Mouse (Mus musculus) forebrain, embryonic 16.5 days (tissue): ENCODE measurements around the gene Fzd4. TPM values are rescaled to one million over a fixed set of nuclear protein-coding genes. Genes with fewer than 3 reads are reported as not detected.

Experiments used
- ATAC-seq: fragments of 200-750 bp; cut with Nextera tagmentation; 2 replicates; pipeline ENCODE4 v1.8.0; 2017; ENCODE audit warnings: mild to moderate bottlenecking, moderate library complexity
- H3K27ac ChIP-seq: fragments of 300-500 bp; sonication (generic); 2 replicates; pipeline ENCODE4 v1.5.1; 2014; ENCODE audit warnings: low read length, control low read depth
- H3K27me3 ChIP-seq: fragments of 300-500 bp; sonication (generic); replicated peaks from 2 replicates; pipeline ENCODE4 v1.6.1; 2014; ENCODE audit warnings: low read length; ENCODE audit not compliant: control insufficient read depth, insufficient read depth
- H3K36me3 ChIP-seq: fragments of 300-500 bp; sonication (generic); 2 replicates; pipeline ENCODE4 v1.6.1; 2014; ENCODE audit not compliant: control insufficient read depth, insufficient read depth
- H3K4me1 ChIP-seq: fragments of 300-500 bp; sonication (generic); replicated peaks from 2 replicates; pipeline ENCODE4 v1.6.1; 2014; ENCODE audit warnings: low read length; ENCODE audit not compliant: control insufficient read depth, insufficient read depth
- H3K4me2 ChIP-seq: fragments of 300-500 bp; sonication (generic); 2 replicates; pipeline ENCODE4 v1.6.1; 2014; ENCODE audit warnings: mild to moderate bottlenecking, low read length, control low read depth
- H3K4me3 ChIP-seq: fragments of 300-500 bp; sonication (generic); replicated peaks from 2 replicates; pipeline ENCODE4 v1.5.1; 2014; ENCODE audit warnings: mild to moderate bottlenecking, low read length, control low read depth
- H3K9ac ChIP-seq: fragments of 300-500 bp; sonication (generic); replicated peaks from 2 replicates; pipeline ENCODE4 v1.6.1; 2014; ENCODE audit warnings: low read depth, low read length, control low read depth
- H3K9me3 ChIP-seq: fragments of 300-500 bp; sonication (generic); 2 replicates; pipeline ENCODE4 v1.6.1; 2016; ENCODE audit warnings: low read length; ENCODE audit not compliant: control insufficient read depth
- WGBS: fragments of 180-500 bp; shearing (Covaris S2); extraction: QIAGEN DNeasy Blood & Tissue Kit; methylation state at CpG from one replicate; pipeline ENCODE4 v1.1.7; 2014; 5-methylcytosine and 5-hydroxymethylcytosine counted together
- polyA plus RNA-seq: library from polyadenylated mRNA; unstranded; fragments of >200 nt; fragmentation: Nextera tagmentation; extraction: Ambion mirVana; gene quantifications from 2 replicates; pipeline ENCODE4 v1.2.1, GENCODE M21; 2015

Fzd4 gene
- polyA plus RNA-seq, 1 experiment from 2014 or later: 1.6 TPM

DNA sequence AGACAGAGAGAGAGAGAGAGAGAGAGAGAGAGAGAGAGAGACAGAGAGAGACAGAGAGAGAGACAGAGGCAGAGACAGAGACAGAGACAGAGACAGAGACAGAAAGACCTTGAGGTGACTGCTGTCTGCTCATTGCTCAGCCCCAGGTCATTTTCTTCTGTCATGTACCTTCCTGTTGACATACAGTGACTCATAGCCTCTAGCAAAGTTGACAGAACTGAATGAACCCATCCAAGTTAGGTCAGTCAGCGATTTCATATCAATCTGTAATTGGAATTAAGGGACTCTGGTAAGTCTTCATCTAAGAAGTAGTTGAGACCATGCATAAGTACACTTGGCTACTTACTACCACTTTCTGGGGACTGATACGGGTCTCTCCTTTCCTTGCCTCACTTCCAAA, 27.0 kb downstream of the Fzd4 start:
- Histone ChIP-seq H3K9me3 (no peaks in the 10 kb centered on the region), H3K36me3 (no peaks in the 10 kb centered on the region), H3K4me2 (no peak overlapping the region), H3K4me3 (no peak overlapping the region), H3K27me3 (no peaks in the 10 kb centered on the region), H3K4me1 (peaks cover 9% of the 10 kb centered on the region), H3K9ac (no peak overlapping the region), H3K27ac (no peak overlapping the region)
- 90% methylated on average over 2 of the region's 2 CpGs for WGBS
- no peak for ATAC-seq

DNA sequence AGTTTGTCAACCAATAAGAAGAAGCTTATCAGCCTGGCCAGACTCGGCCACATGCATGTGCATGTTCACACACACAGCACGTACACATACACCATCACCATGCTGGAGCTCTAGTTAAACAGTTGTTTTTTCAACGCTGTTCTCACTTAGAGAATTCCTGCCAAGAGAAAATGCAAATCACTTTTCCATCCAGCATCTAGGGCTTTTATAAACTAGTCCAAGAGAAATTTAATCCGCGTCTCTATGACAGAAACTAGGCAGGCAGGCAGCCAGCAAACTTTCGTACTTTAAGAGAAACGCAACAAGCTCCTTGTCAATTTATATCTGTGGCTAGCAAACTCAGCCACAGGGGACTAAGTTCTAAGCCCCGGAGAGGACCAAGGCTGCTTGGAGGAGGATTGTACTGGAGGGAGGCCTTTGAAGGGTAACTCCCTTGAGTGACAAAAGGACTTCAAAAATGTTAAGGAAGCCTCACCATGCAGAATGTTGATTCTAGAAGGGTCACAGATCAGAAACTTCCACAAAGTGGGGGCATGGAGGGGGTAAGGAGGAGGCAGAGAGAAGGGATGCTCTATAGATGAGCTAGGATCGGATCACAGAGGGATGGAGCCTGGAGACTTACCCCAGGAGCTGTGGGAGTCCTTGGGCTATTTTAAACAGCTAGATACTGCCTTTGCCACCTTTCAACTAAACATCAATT, 29.2 kb downstream of the Fzd4 start:
- Histone ChIP-seq H3K4me2 (no peak overlapping the region), H3K27me3 (no peaks in the 10 kb centered on the region), H3K4me3 (no peak overlapping the region), H3K4me1 (peaks cover 9% of the 10 kb centered on the region), H3K9me3 (no peaks in the 10 kb centered on the region), H3K36me3 (no peaks in the 10 kb centered on the region), H3K27ac (no peak overlapping the region), H3K9ac (no peak overlapping the region)
- 30% methylated on average over 9 of the region's 9 CpGs for WGBS
- ATAC-seq: peak; percentile 92

DNA sequence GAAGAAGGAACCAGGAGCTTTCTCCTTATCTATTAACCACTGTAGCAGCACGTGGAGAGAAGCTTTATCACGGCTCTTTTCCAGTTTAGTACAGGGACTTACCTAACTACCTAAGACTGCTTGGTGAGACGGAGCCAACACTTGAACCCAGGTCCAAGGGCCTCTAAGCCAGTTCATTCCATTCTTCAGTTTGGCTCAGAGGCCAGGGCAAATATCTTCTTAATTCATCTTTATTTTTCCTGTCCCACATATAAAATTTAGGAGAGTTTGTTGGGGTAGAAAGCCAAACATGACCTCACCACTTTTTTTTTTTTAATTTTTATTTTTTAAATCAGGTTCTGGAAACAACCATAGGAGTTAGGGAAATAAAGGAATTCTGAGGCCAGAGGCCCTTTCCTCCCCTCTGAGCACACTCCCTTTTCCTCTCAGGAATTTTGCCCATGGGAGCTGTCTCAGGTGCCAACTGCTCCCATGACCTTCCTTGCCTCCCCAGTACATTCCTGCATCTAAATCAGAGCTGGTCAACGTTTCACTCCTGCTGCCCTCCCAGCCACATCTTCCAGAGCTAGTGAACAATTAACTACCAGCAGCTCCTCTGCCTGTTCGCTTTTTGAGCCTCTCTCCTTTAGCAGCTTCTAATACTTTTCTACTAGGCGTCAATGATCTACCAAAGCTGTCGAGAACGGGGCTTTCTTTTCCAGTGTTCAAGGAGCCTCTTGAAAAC, 29.9 kb downstream of the Fzd4 start:
- no peak overlapping the region for H3K27ac ChIP-seq
- peaks cover 9% of the 10 kb centered on the region for H3K4me1 ChIP-seq
- 63% methylated on average over 8 of the region's 8 CpGs for WGBS
- no peaks in the 10 kb centered on the region for H3K9me3 ChIP-seq
- H3K4me3 ChIP-seq: no peak overlapping the region
- ATAC-seq: no peak
- H3K27me3 ChIP-seq: no peaks in the 10 kb centered on the region
- H3K4me2 ChIP-seq: no peak overlapping the region
- H3K36me3 ChIP-seq: no peaks in the 10 kb centered on the region
- no peak overlapping the region for H3K9ac ChIP-seq

GRCm38 (mm10) chr7:89436404-89436803, 32.2 kb downstream of the Fzd4 start:
- Histone ChIP-seq H3K9me3 (no peaks in the 10 kb centered on the region), H3K4me3 (no peak overlapping the region), H3K4me2 (no peak overlapping the region), H3K36me3 (no peaks in the 10 kb centered on the region), H3K9ac (no peak overlapping the region), H3K27ac (no peak overlapping the region), H3K27me3 (no peaks in the 10 kb centered on the region), H3K4me1 (peaks cover 9% of the 10 kb centered on the region)
- ATAC-seq: no peak
- WGBS: 84% methylated on average over 5 of the region's 5 CpGs

- WGBS: 57% methylated on average over 4 of the region's 4 CpGs
- no peak for ATAC-seq
Observed at GRCm38 (mm10) chr7:89437589-89437988, 33.4 kb downstream of the Fzd4 start.

GRCm38 (mm10) chr7:89441291-89441690, 37.1 kb downstream of the Fzd4 start:
- 75% methylated on average over 7 of the region's 7 CpGs for WGBS

More at GRCm38 (mm10) chr7:89437589-89437988, 33.4 kb downstream of the Fzd4 start:
- H3K36me3 ChIP-seq: no peaks in the 10 kb centered on the region
- no peak overlapping the region for H3K9ac ChIP-seq
- no peak overlapping the region for H3K4me2 ChIP-seq
- H3K4me1 ChIP-seq: peaks cover 9% of the 10 kb centered on the region
- H3K27ac ChIP-seq: no peak overlapping the region
- no peaks in the 10 kb centered on the region for H3K9me3 ChIP-seq
- H3K27me3 ChIP-seq: no peaks in the 10 kb centered on the region
- no peak overlapping the region for H3K4me3 ChIP-seq

DNA sequence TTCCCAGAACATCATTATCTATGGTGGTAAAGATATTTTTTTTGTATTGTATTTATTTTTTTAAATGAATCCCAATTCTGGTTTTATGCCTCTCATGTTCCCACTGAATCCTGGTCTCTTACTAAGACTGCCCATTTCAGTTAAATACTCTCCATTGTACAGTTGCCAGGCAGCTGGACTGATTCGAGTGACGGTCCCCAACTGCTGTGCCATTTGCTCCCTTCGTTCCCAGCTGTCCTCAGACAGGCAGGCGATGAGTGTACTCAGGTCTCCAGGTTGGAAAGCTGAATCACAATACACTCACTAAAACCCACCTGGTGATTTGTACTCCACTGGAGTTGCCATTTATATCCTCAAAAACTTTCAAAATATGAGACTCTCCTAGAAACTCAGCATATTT, 38.1 kb downstream of the Fzd4 start:
- Histone ChIP-seq H3K36me3 (no peaks in the 10 kb centered on the region), H3K27me3 (no peaks in the 10 kb centered on the region), H3K4me3 (no peak overlapping the region), H3K27ac (no peak overlapping the region), H3K9me3 (no peaks in the 10 kb centered on the region), H3K9ac (no peak overlapping the region), H3K4me2 (no peak overlapping the region), H3K4me1 (no peaks in the 10 kb centered on the region)
- 50% methylated on average over 4 of the region's 4 CpGs for WGBS
- no peak for ATAC-seq

More at GRCm38 (mm10) chr7:89441291-89441690, 37.1 kb downstream of the Fzd4 start:
- Histone ChIP-seq H3K4me2 (no peak overlapping the region), H3K36me3 (no peaks in the 10 kb centered on the region), H3K9me3 (no peaks in the 10 kb centered on the region), H3K9ac (no peak overlapping the region), H3K4me3 (no peak overlapping the region), H3K27me3 (no peaks in the 10 kb centered on the region), H3K27ac (no peak overlapping the region), H3K4me1 (no peaks in the 10 kb centered on the region)
- no peak for ATAC-seq

DNA sequence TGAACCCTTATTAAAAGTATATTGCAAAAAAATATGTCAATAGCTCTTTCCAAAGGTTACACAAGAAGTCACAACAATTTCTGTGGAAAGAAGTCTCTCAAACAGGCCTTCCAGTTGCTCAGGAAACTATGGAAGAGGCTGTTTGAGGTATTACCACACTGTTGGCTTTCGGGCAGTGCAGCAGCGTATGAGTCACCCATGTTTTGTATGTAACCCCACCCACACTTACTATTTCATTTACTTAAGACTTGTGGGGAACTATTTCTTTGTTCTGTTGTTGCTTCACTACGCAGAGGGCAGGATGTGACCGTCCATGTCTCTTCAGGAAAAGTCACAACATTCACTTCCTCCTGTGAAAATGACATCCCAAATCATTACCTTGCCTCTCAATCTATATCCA, 41.0 kb downstream of the Fzd4 start:
- Histone ChIP-seq H3K4me1 (no peaks in the 10 kb centered on the region), H3K9me3 (no peaks in the 10 kb centered on the region), H3K9ac (no peak overlapping the region), H3K36me3 (no peaks in the 10 kb centered on the region), H3K27ac (no peak overlapping the region), H3K4me2 (no peak overlapping the region), H3K4me3 (no peak overlapping the region), H3K27me3 (no peaks in the 10 kb centered on the region)
- 91% methylated on average over 4 of the region's 4 CpGs for WGBS
- ATAC-seq: no peak

GRCm38 (mm10) chr7:89450312-89450711, 46.2 kb downstream of the Fzd4 start:
- Histone ChIP-seq H3K36me3 (no peaks in the 10 kb centered on the region), H3K9me3 (no peaks in the 10 kb centered on the region), H3K9ac (no peak overlapping the region), H3K4me2 (no peak overlapping the region), H3K27me3 (no peaks in the 10 kb centered on the region), H3K4me1 (no peaks in the 10 kb centered on the region), H3K4me3 (no peak overlapping the region), H3K27ac (no peak overlapping the region)
- no peak for ATAC-seq
- WGBS: 76% methylated on average over 2 of the region's 2 CpGs
